Mouse (Mus musculus) left cerebral cortex, adult 11 months (tissue): ENCODE results near the gene Spata17.

Source experiments
- DNase-seq: peaks from one replicate; pipeline ENCODE4 v3.0.0; 2022; ENCODE audit warnings: low spot score

Spata17 gene

DNA sequence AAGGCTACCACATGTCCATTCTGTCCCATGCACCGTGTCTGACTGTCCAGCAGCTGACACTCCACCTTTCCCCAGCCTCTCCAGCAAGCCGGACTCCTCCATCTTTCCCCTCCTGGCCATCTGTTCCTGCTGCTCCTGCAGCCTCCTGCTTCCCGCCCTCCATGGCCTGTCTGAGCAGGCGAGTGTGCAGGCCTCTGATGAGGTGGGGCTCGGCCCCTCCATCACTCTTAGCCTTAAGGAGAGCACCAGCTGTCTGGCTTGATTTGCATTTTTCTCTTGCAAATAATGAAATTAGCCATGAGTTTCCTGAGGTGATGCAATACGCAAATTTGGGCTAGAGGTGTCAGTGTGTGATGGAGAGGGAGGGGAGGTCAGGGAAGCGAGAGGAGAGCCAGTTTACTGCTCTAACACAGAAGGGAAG lies 211.8 kb downstream of the Spata17 start:
- no peak for DNase-seq

DNA sequence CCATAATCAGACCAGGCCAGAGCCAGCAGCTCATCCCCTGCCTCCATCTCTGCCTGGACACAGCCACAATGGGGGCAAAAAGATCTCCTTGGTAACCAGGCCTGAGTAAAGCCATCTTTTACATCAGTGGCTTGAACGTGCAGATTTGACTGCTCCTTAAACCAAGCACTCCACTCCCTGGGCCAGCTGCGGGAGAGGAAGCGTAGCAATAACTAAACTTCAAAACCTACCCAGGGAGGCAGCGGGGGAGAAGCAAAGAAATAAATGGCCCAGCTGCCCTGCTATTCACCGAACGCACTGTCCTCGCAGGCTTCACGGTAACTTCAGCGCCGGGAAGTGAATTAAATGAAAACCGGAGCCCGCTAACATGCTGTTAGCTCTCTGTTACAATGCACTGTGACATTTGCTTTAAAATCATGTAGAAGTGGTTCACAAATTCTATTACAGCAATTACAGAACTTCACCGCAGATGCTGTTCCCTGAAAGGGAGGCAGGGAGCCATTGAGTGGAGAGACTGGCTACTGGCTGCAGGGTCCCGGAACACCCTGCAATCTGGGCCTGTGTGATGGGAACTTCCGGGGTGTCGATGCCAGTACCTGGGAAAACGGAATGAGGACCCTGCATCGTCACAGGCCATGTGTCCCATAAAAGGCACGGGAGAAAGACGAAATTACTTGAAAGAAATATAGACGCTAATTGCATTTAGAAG lies 217.5 kb downstream of the Spata17 start:
- DNase-seq = no peak
